Mouse (Mus musculus): ENCODE results near the gene Rbm47. TPM values are rescaled to one million over a fixed set of nuclear protein-coding genes. Genes with fewer than 3 reads are reported as not detected.

The Rbm47 gene
- polyA plus RNA-seq, 1 experiment from 2014 or later = 18.8 TPM

DNA sequence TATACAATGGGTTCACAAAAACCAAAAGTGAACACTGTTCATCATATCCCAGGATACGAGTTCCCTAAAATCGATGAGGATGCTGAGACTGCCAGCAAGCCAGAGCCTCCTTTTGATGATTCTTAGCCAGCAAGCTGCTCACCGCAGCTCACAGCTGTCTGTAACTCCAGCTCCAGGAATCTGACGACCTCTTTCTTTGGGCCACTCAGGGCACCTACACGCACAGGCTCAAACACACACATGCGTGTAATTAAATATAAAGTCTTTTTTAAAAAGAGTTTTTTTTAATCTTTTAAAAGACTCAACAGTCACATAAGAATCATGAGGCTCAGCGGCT lies 103.8 kb downstream of the Rbm47 start:
- no peak for ATAC-seq (ENCODE audit: insufficient read depth)
- no peak for TF ChIP-seq CTCF (IDR thresholded peaks at IDR 0.05; ENCODE audit: low read depth)

DNA sequence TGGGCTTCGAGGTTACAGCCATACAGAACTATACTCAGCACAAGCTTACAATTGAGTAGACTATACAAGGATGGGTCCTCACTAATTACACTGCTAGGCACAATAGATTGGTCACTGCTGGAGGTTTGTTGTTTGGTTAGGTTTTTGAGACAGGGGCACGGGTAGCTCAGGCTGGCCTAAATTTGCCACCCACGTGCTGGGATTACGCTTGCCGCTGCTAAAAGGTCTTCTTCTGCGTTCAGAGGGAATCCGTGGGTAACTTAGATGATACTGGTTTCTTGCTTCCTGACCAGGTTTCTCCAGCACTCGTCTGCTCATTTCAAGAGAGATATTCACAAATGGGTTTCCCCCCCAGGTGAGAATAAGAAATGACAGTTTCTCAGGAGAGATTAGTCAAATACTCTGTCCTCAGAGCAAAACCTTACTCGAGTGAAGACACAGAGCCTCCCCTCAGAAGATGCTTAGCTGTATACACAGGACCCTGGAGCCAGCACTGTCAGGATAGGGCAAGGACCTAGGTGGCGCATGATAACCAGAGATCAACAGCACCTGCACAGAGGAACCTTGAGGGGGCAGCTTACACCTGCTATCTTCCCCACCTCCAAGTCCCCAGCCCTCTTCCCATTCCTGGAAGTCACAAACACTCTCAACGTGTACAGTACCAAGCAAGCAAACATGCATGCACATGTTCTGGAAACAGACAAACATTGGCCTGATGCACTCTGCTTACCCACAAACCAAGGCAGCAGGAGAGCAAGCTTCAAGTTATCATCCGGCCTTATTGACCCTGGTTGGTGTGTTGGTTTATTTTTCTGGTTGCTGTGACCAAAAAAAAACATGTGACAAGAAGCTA lies 104.6 kb downstream of the Rbm47 start:
- Histone ChIP-seq H3K27me3 (ENCODE audit: insufficient read depth, low read length) (no peaks in the 10 kb centered on the region), H3K9me3 (ENCODE audit: low read depth, low read length) (no peaks in the 10 kb centered on the region), H3K4me2 (no peak overlapping the region), H3K36me3 (ENCODE audit: insufficient read depth) (no peaks in the 10 kb centered on the region), H3K4me1 (ENCODE audit: insufficient read depth) (peaks cover 8% of the 10 kb centered on the region; the same call in 1 of the 2 replicates), H3K9ac (no peak overlapping the region), H3K4me3 (ENCODE audit: low read depth, low read length) (no peak overlapping the region), H3K27ac (ENCODE audit: low read depth) (no peak overlapping the region)
- TF ChIP-seq CTCF (IDR thresholded peaks at IDR 0.05; ENCODE audit: low read depth) = 0 out of 2 replicates have a peak, but pooled peaks have one; percentile 12
- WGBS = 76% methylated on average over 12 of the region's 12 CpGs
- ATAC-seq (ENCODE audit: insufficient read depth) = no peak
- DNase-seq = no peak

More for the DNA sequence above, 103.8 kb downstream of the Rbm47 start:
- WGBS = 38% methylated on average over 7 of the region's 7 CpGs
- Histone ChIP-seq H3K36me3 (ENCODE audit: insufficient read depth) (no peaks in the 10 kb centered on the region), H3K27me3 (ENCODE audit: insufficient read depth, low read length) (no peaks in the 10 kb centered on the region), H3K4me1 (ENCODE audit: insufficient read depth) (peaks cover 8% of the 10 kb centered on the region; the same call in 1 of the 2 replicates), H3K9ac (peak overlapping the region; percentile 52; the same call in 1 of the 2 replicates), H3K9me3 (ENCODE audit: low read depth, low read length) (no peaks in the 10 kb centered on the region), H3K27ac (ENCODE audit: low read depth) (no peak overlapping the region), H3K4me3 (ENCODE audit: low read depth, low read length) (peak overlapping the region; percentile 41; the same call in 1 of the 2 replicates), H3K4me2 (peak overlapping the region; percentile 84)
- DNase-seq = no peak

DNA sequence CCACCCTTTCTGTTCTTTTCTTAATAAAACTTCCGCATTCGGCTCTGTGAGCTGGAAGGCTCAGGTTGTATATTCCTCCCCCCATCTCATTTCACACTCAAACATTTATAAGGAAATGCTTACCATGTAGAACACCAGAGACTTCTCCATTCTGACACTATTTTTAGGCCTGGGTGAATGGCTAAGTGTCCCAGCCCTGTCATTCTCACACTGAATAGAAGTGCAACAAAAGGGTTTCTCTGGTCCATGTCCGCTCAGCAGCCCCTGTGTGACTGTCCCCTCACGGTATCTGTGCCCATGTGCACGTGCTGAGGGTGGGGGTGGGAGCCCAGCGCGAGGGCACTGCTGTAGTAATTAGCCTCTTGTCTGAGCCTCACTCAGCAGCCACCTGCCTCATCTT lies 105.7 kb downstream of the Rbm47 start:
- Histone ChIP-seq H3K9me3 (ENCODE audit: low read depth, low read length) (no peaks in the 10 kb centered on the region), H3K9ac (no peak overlapping the region), H3K36me3 (ENCODE audit: insufficient read depth) (no peaks in the 10 kb centered on the region), H3K4me2 (no peak overlapping the region), H3K4me1 (ENCODE audit: insufficient read depth) (peaks cover 8% of the 10 kb centered on the region; the same call in 1 of the 2 replicates), H3K4me3 (ENCODE audit: low read depth, low read length) (no peak overlapping the region), H3K27ac (ENCODE audit: low read depth) (no peak overlapping the region), H3K27me3 (ENCODE audit: insufficient read depth, low read length) (no peaks in the 10 kb centered on the region)
- WGBS = 70% methylated on average over 7 of the region's 7 CpGs
- no peak for DNase-seq
- no peak for TF ChIP-seq CTCF (IDR thresholded peaks at IDR 0.05; ENCODE audit: low read depth)
- no peak for ATAC-seq (ENCODE audit: insufficient read depth)

DNA sequence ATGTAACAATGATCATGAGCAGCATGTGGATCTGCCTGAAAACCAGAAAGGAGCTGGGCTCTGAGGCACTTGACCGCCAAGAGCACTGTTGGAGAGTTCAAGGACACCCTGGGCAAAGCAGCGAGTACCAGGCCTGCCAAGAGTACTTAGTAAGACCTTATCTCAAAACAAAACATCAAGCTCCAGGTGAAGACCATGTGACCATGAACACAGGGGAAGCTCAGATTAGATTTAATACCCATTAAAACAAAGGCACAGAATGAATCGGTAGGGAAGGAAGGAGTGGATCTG lies 110.0 kb downstream of the Rbm47 start:
- no peak overlapping the region for H3K4me3 ChIP-seq (ENCODE audit: low read depth, low read length)
- no peaks in the 10 kb centered on the region for H3K4me1 ChIP-seq (ENCODE audit: insufficient read depth)
- DNase-seq (no peak), ATAC-seq (ENCODE audit: insufficient read depth) (no peak)
- H3K36me3 ChIP-seq (ENCODE audit: insufficient read depth) = no peaks in the 10 kb centered on the region
- 58% methylated on average over 3 of the region's 3 CpGs for WGBS
- TF ChIP-seq CTCF (IDR thresholded peaks at IDR 0.05; ENCODE audit: low read depth) = no peak
- H3K27me3 ChIP-seq (ENCODE audit: insufficient read depth, low read length) = no peaks in the 10 kb centered on the region
- H3K9me3 ChIP-seq (ENCODE audit: low read depth, low read length) = no peaks in the 10 kb centered on the region
- no peak overlapping the region for H3K9ac ChIP-seq
- H3K27ac ChIP-seq (ENCODE audit: low read depth) = no peak overlapping the region
- H3K4me2 ChIP-seq = no peak overlapping the region

DNA sequence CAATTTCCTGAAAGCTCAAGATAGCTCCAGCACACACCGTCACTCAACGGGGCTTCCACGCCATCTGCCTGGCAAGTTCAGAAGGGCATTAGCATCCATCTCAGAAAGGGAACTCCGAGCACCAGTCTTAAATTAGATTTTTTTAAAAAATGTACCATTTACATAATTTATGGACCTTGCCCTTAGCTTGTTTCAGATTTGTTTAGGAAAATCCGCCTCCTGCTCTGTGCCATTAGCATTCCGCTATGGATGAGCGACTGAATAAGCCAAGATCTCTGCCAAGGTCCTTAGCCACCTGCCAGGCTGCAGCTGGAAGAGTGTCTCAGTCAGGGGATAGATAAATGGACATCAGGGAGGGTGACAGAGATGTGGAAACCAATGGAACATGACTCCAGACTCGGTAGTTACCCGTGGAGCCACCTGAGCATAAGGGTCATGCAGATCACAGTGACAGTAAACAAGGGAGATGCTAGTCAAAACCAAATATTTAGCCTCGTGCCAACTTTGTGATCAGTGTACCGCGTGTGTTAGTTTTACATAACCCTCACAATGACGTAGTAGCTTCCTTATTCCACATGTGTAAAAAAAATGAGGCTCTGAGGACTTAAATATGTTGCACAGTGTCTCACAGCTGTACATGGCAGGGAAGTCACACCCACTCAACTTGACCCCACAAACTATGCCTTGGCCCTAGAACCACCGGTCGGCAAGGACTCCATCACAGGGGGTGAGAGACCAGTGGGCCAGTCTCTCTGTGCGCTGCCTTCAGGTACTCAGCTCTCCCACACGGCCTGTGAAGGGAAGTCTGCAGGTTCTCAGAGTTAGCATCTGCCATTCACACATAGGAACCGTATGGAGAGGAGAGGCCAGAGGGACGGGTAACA lies 110.6 kb downstream of the Rbm47 start:
- Histone ChIP-seq H3K9ac (no peak overlapping the region), H3K4me2 (no peak overlapping the region), H3K4me3 (ENCODE audit: low read depth, low read length) (no peak overlapping the region), H3K9me3 (ENCODE audit: low read depth, low read length) (no peaks in the 10 kb centered on the region), H3K36me3 (ENCODE audit: insufficient read depth) (no peaks in the 10 kb centered on the region), H3K27ac (ENCODE audit: low read depth) (no peak overlapping the region), H3K27me3 (ENCODE audit: insufficient read depth, low read length) (no peaks in the 10 kb centered on the region), H3K4me1 (ENCODE audit: insufficient read depth) (no peaks in the 10 kb centered on the region)
- 65% methylated on average over 19 of the region's 19 CpGs for WGBS
- no peak for TF ChIP-seq CTCF (IDR thresholded peaks at IDR 0.05; ENCODE audit: low read depth)
- ATAC-seq (ENCODE audit: insufficient read depth) (no peak), DNase-seq (no peak)

DNA sequence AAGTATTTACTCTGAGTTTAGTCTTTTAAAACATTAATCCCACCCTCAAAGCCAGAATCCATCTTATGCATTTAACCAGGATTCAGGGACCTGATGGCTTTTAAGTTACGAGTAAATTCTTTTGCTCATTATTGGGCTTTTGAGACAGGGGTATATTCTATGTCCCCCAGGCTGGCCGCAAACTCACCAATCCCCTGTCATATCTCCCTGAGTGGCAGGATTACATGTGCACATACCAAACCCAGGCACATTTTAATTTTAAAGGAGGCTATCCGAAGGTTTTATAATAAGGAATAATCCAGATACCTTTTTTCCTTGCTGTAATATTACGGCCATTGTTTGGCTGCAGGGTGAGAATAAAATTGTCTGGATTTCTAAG lies 111.3 kb downstream of the Rbm47 start:
- H3K4me2 ChIP-seq = no peak overlapping the region
- WGBS = 84% methylated on average over 4 of the region's 4 CpGs
- H3K4me3 ChIP-seq (ENCODE audit: low read depth, low read length) = no peak overlapping the region
- no peaks in the 10 kb centered on the region for H3K27me3 ChIP-seq (ENCODE audit: insufficient read depth, low read length)
- H3K4me1 ChIP-seq (ENCODE audit: insufficient read depth) = no peaks in the 10 kb centered on the region
- no peak overlapping the region for H3K9ac ChIP-seq
- no peak for TF ChIP-seq CTCF (IDR thresholded peaks at IDR 0.05; ENCODE audit: low read depth)
- ATAC-seq (ENCODE audit: insufficient read depth) = no peak
- DNase-seq = no peak
- H3K27ac ChIP-seq (ENCODE audit: low read depth) = no peak overlapping the region
- H3K9me3 ChIP-seq (ENCODE audit: low read depth, low read length) = no peaks in the 10 kb centered on the region
- H3K36me3 ChIP-seq (ENCODE audit: insufficient read depth) = no peaks in the 10 kb centered on the region

DNA sequence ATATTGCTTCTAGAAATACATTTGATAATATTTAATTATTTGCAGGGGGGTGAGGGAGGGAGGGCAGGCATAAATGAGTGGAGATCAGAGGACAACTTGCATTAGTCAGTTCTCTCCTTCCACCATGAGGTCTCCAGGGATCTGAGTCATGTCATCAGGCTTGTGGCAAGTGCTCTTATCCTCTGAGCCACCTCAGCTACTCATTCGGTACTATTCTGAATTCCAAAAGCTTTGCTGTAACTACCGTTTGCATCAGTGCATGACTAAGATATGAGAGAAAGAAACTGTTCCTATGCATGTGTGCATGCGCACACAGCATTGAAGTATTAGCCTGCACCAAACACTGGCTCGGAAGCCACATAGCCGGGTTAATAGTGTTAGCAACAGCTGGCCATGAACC lies 114.1 kb downstream of the Rbm47 start:
- DNase-seq = no peak
- no peak overlapping the region for H3K27ac ChIP-seq (ENCODE audit: low read depth)
- no peak for ATAC-seq (ENCODE audit: insufficient read depth)
- H3K27me3 ChIP-seq (ENCODE audit: insufficient read depth, low read length) = no peaks in the 10 kb centered on the region
- no peak for TF ChIP-seq CTCF (IDR thresholded peaks at IDR 0.05; ENCODE audit: low read depth)
- H3K4me3 ChIP-seq (ENCODE audit: low read depth, low read length) = no peak overlapping the region
- H3K9ac ChIP-seq = no peak overlapping the region
- H3K9me3 ChIP-seq (ENCODE audit: low read depth, low read length) = no peaks in the 10 kb centered on the region
- no peak overlapping the region for H3K4me2 ChIP-seq
- H3K36me3 ChIP-seq (ENCODE audit: insufficient read depth) = no peaks in the 10 kb centered on the region
- 77% methylated on average over 5 of the region's 5 CpGs for WGBS
- H3K4me1 ChIP-seq (ENCODE audit: insufficient read depth) = no peaks in the 10 kb centered on the region

All from lung, embryonic 14.5 days (tissue).